Mouse (Mus musculus): Measurements from ENCODE around the gene Rhcg.

The Rhcg gene

GRCm38 (mm10) chr7:79552702-79553101 lies 64.8 kb downstream of the Rhcg start:
- DNase-seq (ENCODE audit: low spot score in 2 of 2), result no peak

DNA sequence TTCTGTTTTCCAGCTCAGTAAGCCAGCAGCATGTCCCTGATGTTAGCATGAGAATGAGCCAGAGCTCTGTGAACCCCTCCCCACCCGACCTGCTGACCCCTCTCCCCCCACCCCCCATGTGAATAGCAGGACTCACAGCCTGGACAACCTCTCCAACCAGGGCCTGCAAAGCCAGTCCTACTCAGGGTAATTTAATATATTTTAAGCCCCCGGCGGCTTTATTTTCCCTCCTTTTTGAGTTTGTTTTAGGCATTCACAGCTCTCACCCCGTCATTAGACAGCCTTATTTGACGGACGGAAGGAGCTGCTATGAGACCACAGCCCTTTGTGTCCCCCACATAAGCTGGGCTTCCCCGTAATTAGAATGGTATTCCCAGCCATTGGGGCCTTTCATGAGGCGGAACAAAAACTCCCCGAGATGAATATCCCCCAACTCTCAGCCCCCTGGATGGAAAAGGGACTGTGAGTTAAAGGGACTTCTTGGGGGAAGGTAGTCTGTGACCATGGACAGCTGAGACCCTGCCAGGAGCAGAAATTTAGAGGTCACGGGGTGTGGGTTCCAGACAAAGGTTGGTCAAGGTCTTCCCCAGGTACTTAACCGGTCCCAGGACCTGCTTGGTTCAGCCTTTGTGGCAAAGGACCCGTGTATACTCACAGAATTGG lies 68.4 kb downstream of the Rhcg start:
- DNase-seq (ENCODE audit: low spot score in 2 of 2), result no peak

DNA sequence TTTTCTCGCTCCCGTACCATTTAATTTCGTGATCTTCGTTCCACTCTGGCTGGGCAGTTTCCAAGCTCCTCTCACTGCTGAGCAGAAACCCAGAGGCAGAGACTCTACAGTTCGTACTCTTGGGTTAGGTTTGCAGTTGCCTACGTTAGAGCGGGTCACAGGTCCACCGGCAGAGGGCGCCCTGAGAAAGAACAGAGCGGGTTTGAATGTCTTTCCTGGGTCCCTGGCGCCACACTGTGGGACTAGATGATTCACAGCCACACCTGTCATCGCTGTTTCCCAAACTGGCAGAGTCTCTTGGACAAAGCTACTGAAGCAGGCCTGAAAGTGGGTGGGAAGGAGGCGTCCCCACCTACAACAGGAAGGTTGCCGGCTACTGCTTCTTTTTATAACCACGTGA lies 70.4 kb downstream of the Rhcg start:
- peak; percentile 93 to 97 for DNase-seq (ENCODE audit: low spot score in 2 of 2)

DNA sequence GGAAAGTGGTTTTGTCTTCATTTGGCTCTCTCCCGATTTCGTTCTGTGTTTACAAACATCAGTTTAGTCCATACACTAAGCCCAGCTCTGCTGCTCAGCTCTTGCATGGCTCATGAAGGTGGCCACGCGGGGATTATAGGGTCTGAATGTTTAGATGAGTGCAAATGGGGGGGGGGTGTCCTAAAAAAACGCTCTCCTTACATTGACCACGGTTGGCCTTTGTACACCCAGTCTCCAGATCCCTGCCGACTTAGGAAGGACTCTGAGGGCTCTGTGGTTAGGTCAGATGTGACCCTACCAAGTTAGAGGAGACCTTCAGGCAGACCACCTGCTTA lies 72.4 kb downstream of the Rhcg start:
- DNase-seq (ENCODE audit: low spot score in 2 of 2), result no peak

- no peak for DNase-seq (ENCODE audit: low spot score in 2 of 2)
Measured at GRCm38 (mm10) chr7:79544281-79545065, 73.0 kb downstream of the Rhcg start.
